Comparison of ENCODE assay signal across 1 mouse cellular context in genomic region chr16:87393813-87394548, GRCm38 (mm10).
TF ChIP-seq lines count a peak whose summit lies in the region.

No protein-coding gene starts in this region.

TF ChIP-seq in CH12.LX, 34 proteins besides CTCF, POLR2A, EP300 and RAD21:
- TF ChIP-seq MAFK (IDR thresholded peaks at IDR 0.05; ENCODE audit: insufficient replicate concordance, low read length) (no peak), USF1 (IDR thresholded peaks at IDR 0.05; ENCODE audit: low read depth, low read length) (no peak), TBP (conservative IDR thresholded peaks at IDR 0.05; ENCODE audit: low read depth, low read length) (no peak), ZNF384 (IDR thresholded peaks at IDR 0.05; ENCODE audit: low read depth, low read length) (no peak), ETS1 (conservative IDR thresholded peaks at IDR 0.05; ENCODE audit: low read depth, low read length) (no peak), SIN3A (IDR thresholded peaks at IDR 0.05; ENCODE audit: low read length) (no peak), CHD2 (IDR thresholded peaks at IDR 0.05; ENCODE audit: low read length) (no peak), HCFC1 (IDR thresholded peaks at IDR 0.05; ENCODE audit: low read depth, low read length) (peak; percentile 19; the same call in 1 of the 2 replicates), RCOR1 (conservative IDR thresholded peaks at IDR 0.05; ENCODE audit: low read depth, low read length) (no peak), ZKSCAN1 (IDR thresholded peaks at IDR 0.05; ENCODE audit: borderline replicate concordance, low read depth, low read length) (no peak), ELF1 (IDR thresholded peaks at IDR 0.05; ENCODE audit: low read depth, low read length) (peak; percentile 45; the same call in 1 of the 2 replicates), MXI1 (IDR thresholded peaks at IDR 0.05; ENCODE audit: low read depth, low read length) (no peak), CHD1 (IDR thresholded peaks at IDR 0.05; ENCODE audit: low read depth, low read length) (no peak), TCF12 (IDR thresholded peaks at IDR 0.05; ENCODE audit: low read depth, low read length) (no peak), ZMIZ1 (IDR thresholded peaks at IDR 0.05; ENCODE audit: low read depth, low read length) (no peak), JUND (conservative IDR thresholded peaks at IDR 0.05; ENCODE audit: low read depth, low read length) (no peak), E2F4 (IDR thresholded peaks at IDR 0.05; ENCODE audit: insufficient replicate concordance, low read depth, low read length) (no peak), UBTF (IDR thresholded peaks at IDR 0.05; ENCODE audit: low read depth, low read length) (no peak), POLR2AphosphoS2 (IDR thresholded peaks at IDR 0.05; ENCODE audit: low read depth, low read length) (no peak), JUN (IDR thresholded peaks at IDR 0.05; ENCODE audit: insufficient read depth, low read depth, low read length) (no peak), MYC (IDR thresholded peaks at IDR 0.05; ENCODE audit: low read depth, low read length) (no peak), MAX (IDR thresholded peaks at IDR 0.05; ENCODE audit: low read length) (0 out of 2 replicates have a peak, but pooled peaks have one; percentile 19), GABPA (IDR thresholded peaks at IDR 0.05; ENCODE audit: insufficient replicate concordance, low read depth, low read length) (no peak), MAZ (IDR thresholded peaks at IDR 0.05; ENCODE audit: low read depth, low read length) (0 out of 2 replicates have a peak, but pooled peaks have one; percentile 45), USF2 (conservative IDR thresholded peaks at IDR 0.05; ENCODE audit: low read depth, low read length) (no peak), IRF4 (IDR thresholded peaks at IDR 0.05; ENCODE audit: low read depth, low read length) (0 out of 2 replicates have a peak, but pooled peaks have one; percentile 44), SMC3 (IDR thresholded peaks at IDR 0.05; ENCODE audit: low read depth, low read length) (peak; percentile 45), ZC3H11A (IDR thresholded peaks at IDR 0.05; ENCODE audit: low read depth, low read length) (no peak), NRF1 (IDR thresholded peaks at IDR 0.05; ENCODE audit: low read depth, low read length) (no peak), NELFE (IDR thresholded peaks at IDR 0.05; ENCODE audit: low read depth, low read length) (0 out of 2 replicates have a peak, but pooled peaks have one; percentile 19), PAX5 (IDR thresholded peaks at IDR 0.05; ENCODE audit: low read length) (no peak), KAT2A (IDR thresholded peaks at IDR 0.05; ENCODE audit: insufficient replicate concordance, low read length) (no peak), BHLHE40 (IDR thresholded peaks at IDR 0.05; ENCODE audit: low read depth, low read length) (no peak), MEF2A (IDR thresholded peaks at IDR 0.05; ENCODE audit: borderline replicate concordance, low read depth, low read length) (no peak)
